Mouse (Mus musculus): ENCODE data around the gene Ulk3.

Ulk3 gene

DNA sequence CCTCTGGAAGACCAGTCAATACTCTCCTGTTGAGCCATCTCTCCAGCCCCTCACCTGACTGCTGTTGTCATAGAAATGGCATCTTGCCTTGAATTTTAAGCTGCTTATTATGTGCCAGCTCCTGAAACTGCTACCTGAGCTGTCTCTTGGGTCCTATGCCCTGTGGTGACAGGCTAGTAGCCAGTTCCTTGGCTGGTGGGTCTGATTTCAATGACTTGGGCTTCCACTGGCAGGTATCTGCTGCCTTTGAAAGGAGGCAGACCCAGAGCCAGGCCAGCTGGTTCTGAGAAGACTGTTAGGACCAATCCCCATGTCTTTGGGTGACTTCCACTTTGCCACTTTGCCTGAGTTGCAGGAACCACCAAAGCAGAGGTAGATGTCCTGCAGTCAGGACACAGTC lies 14.9 kb upstream of the Ulk3 start:
- DNase-seq: no peak

DNA sequence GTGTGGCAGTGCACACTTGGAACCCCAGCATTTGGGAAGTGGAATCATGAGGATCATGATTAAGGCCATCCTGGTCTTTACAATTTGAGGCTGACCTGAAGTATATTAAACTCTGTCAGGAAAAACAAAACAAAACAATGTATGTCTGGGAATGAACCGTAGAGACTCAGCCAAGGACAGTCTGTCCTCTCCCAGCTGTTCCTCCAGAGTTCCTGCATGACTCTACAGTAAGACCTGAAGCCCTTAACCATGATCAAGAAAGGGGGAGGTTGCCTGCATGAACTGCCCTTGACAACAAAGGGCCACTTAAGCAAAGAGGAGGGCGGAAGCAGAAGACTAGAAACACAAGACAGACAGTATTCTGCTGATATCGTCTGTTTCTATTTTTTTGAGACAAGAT lies 13.7 kb upstream of the Ulk3 start:
- no peak for DNase-seq

DNA sequence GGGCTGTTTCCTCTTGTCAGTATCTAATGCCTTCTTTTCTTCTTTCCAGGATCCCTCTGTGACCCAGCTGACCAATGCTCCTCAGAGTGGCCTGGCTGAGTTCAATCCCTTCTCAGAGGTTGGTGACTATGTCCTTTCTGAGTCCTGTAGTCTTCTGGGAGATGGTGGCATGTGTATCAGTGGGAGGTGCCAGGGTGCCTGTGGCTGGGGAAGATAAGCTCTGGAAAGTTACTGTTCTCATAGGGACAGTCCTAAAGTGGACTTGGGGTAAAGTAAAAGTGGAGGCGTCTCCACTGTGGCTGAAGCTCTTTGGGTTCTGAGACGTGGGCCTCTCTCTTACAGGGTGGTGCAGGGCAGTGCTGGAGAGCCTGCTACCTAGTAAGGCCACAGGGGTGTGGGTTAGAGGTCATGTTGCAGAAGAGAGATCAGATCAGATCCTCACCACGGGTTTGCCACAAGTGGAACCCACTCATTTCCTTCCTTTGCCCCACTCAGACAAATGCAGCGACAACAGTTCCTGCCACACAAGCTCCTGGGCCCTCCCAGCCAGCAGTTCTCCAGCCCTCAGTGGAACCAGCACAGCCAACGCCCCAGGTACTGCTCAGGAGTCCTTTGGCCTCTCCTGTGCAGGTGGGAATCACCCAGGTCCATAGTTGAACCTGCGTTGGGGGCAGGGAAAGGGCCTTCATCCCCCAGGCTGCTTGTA lies 12.0 kb upstream of the Ulk3 start:
- DNase-seq: peak; percentile 58

DNA sequence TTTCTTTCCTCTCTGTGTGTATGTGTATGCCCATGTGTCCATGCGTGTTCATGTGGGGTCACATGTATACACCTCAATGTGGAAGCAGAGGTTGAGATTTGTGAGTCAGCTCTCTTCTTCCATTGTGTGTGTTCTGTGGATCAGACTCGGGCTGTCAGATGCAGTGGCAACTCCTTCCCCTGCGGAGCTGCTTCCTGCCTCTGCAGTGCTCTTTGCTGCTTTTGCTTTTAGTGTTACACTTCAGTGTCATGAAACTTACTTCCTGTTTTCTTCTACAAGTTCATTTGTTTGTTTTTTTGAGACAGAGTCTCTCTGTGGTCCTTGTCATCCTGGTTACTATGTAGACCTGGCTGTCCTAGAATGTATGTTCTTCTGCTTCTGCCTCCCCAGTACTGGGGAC lies 4.3 kb upstream of the Ulk3 start:
- no peak for DNase-seq

DNA sequence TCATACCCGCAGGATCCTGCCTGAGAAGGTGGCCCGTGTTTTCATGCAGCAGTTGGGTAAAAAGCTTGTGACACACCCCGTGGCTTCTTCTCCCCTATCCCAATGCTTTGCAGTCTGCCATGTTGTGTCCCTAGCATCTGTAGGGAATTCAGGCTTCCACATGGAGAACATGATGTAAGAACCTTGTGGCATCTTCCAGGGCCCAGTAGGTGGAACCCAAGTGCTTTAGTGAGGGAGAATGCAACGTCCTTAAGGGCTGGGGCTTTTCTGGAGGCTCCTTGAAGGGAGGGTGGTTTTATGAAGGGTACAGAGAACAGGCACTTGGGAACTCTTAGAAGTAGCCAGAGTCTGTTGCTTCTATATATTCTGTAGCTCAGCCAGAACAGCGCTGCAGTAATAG lies 1.5 kb downstream of the Ulk3 start:
- no peak for DNase-seq

DNA sequence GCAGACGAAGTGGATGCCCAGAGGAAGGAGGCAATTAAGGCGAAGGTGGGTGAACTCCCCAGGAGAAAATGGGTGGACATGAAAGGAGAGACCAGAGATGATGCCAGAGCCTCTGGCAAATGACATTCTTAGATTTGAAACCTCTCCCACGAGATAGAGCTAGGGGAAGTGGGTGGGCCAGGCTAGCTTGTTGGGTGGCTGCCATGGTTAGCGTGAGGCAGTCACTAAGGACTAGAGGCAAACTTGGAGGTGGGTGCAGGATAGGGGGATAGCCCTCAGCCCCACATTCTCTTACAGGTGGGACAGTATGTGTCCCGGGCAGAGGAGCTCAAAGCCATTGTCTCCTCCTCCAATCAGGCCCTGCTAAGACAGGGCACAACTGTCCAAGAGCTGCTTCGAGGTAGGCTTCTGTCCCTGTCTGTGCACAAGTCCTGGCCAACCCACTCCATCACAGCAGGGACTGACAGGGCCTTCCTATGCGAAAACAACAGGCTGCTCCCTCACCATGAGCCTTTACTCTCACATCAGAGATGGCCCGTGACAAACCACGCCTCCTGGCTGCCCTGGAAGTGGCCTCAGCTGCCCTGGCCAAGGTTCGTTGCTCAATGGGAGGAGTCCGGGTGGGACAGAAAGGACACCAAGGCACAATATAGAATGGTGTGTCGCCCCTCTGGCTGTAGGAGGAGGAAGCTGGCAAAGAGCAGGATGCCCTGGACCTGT lies 4.4 kb downstream of the Ulk3 start:
- DNase-seq: no peak

DNA sequence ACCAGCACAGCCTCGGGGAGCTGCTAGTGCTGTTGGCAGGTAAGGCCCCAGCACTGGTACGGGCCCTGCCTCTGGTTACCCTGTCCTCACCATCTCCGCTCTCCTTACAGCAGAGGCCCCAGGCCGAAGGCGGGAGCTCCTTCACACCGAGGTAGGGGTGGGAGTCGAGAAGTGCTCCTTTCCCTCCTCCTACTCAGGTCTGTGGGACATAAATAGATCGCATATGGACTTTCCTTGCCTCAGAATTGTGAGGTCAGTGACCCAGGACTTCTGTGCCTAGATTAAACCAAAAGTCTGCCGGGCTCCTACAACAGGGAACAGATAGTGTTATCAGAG lies 4.9 kb downstream of the Ulk3 start:
- no peak for DNase-seq

DNA sequence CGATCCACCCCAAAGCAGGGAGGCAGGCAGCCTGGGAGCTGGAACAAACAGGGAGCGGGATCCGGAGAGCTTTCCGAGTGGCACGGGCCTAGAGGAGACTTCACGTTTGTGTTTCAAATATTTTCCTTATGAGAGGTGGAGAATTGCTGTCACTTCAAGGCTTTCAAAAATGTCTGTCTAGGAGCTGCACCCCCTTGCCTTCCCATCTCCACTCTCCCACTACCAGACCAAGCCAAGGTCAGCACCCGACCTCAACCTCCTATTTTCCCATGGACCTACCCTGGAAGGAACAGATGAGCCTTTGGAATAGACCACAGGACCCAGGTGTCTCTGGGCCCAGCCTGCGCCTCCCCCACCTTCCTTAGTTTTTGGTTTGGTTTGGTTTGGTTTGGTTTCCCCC lies 8.0 kb downstream of the Ulk3 start:
- no peak for DNase-seq

DNA sequence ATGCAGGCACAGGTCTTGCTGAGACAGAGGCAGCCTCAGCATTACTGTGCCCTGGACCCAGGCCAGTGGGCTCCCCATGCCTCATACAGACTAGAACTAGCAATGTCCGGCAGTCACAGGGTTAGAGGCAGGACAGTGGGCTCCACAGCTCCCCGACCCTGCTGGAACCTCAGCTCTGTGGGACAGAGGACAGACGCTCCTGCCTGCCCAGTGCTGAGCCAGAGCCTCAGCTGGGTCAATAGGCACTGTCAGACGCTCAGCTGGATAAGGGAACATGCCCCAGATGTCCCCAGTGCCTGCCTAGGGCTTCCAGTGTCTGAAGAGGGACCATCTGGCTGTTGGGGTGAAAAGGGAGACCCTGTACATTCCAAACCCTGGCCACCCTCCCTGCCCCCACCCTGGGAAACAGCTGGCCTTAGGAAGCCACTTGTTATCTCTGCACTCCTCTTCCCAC lies 8.7 kb downstream of the Ulk3 start:
- no peak for DNase-seq

DNA sequence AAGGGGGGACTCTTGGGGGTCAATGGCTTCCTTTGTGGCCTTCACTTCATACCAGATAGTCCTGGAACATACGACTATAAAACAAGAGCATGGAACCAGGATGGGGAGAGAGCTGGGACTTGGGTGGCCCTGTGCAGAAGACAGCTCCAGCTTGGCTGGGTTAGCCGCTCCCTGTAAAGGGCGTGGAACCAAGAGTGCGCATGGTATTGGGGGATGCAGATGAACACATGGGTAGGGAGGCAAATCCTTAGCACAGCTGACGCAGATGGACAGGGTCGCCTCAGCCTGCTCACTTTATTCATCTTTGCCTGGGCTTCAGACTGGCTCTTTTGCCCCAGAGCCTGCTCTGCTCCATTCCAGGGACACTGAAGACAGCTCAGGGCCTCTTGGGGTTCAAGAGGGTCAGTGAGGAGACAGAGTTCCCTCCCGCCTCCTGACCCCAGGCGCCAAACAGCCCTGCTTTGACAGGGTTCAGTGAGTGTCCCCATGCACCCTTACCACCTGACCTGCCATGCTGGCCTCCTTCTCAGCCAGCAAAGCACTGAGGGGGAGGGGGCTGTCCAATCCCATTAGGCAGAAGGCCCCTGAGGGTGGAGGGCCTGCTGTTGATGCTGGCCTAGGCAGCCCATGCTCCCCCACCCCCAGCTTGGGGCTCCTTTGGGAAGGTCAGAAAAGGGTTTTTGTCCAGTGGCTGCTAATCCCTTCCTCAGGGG lies 9.8 kb downstream of the Ulk3 start:
- no peak for DNase-seq

DNA sequence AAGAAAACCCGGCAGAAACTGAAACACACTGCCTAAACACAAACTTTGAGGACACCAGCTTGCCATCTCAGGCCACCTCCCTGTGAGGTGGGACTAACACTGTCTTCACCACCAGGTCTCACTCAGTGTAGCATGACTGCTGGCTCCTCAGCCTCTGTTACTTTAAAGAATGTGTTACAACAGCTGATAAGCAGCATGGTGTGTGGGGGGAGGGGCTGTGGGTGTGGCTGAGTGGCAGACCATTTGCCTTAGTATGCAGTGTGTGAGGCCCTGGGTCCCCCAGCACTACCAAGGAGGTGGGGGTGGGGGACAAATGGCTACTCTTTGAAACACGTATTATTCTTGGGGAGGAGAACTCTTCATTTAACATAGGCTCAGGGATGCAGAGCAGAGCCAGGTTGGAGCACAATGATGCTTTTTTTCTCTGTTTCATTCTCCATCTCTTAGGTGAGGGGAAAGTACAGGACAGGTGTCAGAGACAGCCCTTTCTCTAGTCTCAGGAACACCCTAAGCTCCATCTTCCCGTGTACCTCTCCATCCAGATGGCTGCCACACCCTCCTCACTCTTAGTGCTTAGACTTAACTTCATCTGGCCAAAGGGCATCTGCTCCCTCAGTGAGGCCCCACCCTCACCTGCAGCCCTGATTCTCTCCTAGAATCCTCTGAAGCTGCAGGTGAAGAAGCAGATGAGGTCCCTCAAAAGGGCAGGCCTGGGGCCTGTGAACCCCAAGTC lies 11.5 kb downstream of the Ulk3 start:
- DNase-seq: peak; percentile 71

DNA sequence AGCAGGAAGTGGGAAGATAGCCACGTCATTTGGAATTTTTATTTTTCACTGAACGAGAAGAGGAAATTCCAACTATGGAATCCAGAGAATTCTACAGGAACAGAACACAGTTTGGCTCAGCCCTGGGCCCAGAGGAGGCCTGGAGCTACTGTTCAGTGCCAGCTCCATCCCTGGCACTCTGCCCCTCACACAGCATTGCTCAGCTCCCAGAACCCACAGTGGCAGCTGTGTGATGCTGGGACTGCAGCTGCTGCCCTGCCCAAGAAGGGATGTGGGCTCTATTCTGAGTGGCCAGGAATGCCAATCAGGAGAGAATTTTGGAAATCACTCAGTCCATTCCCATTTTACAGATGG lies 12.1 kb downstream of the Ulk3 start:
- no peak for DNase-seq

DNA sequence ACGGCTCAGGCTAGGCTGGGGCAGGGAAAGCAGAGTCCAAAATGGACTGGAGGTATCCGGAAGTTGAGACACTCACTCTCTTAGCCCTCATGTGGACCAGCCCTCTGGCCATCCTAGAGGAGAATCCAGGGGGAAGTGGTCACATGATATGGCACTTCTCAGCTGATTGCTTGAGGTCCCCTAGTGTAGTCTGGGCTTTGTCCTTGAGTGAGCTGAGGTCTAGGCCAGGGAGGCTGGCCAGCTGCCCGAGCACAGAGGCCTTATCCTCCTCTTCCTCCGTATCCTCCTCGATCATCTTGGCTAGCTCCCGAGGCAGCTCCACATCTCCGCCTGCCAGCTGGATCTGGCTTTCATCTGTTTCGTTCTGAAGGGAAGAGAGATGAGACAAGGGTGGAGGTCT lies 12.8 kb downstream of the Ulk3 start:
- no peak for DNase-seq

DNA sequence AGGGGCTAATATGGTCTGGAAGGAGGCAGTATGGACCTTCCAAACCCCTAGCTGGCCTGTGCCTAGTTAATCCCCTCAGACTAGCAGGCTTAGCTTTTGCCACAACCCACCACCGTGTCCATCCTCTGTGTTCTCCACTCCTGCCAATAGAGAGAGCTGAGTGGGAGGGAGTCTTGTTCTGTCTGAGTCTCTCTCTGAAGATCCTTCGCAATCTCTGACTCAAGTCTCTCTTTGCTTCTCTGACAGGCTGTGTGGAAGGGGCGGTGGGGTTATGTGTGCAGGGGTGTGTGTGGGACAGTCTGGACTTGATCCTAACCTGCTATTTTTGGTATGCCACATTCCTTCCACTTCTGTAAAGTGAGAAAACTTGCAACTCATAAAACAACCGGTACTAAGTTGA lies 15.6 kb downstream of the Ulk3 start:
- DNase-seq: no peak

DNA sequence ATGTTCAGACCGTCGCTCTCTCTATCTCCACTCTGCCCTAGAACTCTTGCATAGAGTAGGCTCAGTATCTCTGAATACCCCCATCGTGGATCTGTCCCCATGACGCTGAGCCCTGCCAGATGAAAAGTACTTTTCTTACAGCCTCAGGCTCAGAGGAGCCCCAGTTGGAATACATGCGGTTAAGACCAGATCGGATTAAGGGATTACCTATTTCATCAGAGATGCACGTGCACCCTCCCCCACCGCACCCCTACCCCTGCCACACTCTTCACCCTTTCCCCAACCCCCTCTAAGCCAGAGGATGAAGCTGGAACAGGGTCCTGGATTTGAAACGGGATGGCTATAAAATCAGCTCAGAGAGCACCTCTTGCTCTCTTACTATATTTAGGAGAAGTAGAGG lies 16.3 kb downstream of the Ulk3 start:
- no peak for DNase-seq

DNA sequence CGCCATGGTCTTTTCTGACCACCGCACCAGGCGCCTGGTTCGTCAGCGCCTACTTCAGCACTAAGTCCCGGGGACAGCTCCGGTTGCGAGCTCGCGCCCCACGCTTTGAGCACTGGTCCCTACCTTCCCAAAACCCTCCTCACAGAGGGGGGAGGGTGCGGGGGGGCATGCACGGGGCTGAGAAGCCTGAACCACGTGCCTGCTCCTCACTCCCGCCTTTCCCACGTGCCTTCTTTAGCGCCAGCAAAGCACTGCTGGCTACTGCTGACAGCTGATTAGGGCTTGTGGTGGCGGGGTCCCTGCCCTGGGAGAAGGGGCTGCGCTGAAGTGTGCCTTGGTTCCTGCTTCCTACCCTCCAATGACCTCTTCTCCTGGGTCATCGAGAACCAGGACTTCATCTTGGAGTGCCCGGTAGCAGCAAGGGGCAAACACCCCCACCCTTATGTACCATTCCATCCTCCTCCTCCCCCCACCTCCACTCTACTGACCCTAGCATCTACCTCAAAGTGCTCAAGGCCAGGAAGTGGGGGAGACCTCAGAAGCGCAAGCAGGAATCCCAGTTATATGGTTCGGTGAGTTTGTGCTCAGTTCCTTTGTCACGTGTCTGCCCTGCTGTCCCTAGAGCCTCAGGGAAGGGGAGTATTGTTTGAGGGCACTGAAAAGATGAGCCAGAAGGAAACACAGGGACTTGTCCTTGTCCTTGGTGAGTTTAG lies 17.0 kb downstream of the Ulk3 start, which contains the start of gene Cplx3:
TSS of gene Cplx3 (minus strand) at position 143 of the 713 bp plus-strand sequence.
- DNase-seq: peak; percentile 38

DNA sequence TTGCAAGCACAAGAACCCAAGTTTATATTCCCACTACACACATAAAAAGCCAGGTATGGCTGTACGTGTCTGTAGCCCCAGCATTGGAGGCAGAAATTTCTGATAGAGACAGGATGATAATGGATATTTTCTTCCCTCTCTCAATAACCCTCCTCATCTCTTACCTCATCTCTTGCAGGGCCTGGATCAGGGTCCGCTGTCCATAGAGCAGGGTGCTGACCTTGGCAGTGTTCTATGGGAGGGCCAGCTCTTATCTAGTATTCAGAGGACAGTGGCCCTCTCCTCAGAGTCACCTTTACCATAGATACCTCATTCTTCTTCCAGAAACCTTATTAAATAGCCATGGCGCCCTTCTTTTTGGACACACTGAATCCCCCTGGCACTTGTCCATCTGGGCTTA lies 20.6 kb downstream of the Ulk3 start:
- DNase-seq: no peak

DNA sequence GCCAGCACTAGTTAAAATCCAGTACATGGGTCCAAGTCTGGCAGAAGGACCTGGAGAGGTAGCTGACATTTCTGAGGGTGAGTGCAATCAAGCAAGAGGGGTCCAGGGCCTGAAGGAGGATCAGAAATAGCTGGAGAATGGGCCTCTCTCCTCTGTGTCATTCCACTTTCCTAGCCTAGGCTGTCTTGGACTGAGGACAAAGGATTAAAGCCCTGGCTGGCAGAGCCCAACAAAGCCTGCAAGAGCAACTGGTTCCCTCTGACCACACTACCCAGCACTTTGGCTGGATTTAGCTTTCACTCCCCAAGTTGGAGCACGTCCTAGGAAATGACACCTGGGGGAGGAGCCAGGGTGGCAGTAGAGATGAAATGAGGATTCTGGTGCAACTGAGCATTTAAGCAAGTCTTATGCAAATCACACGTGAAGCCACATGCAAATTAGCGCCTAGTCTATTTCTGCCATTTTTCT lies 21.1 kb downstream of the Ulk3 start:
- no peak for DNase-seq

DNA sequence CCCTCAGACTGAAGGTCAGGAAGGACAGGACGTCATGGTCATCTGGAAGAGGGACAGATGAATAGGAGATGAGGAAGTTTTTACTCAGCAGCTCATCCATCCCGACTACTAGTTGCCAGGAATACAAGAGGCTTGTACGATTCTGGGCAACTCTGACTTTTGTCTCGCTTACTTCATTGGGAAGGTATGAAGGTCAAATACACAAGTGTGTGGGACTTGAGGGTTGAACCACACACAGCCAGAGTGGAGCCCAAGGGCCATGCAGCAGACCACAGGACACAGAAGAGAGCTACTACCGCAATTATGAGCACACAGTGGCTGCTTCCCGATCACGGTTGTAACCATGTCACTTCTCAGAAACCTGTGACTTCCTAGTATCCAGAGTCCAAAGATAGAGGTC lies 23.3 kb downstream of the Ulk3 start:
- DNase-seq: no peak

DNA sequence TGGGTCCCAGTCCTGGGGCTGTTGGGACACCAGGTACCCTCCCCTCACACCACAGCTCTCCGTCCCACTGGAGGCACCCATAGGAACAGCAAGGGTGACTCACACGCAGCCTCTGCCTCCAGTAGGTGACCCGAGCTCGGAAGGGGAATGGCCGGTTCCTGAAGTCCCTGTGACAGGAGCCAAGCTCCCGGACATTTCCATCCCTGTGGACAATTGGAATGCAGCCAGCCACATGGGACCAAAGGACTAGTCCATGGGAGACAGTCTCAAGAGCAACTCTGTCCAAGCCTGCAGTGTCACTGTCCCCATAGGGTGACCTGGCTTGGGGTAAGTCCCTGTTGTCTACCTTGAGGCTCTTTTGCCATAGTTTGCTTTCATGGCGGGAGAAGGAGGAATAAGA lies 24.7 kb downstream of the Ulk3 start:
- DNase-seq: no peak

DNA sequence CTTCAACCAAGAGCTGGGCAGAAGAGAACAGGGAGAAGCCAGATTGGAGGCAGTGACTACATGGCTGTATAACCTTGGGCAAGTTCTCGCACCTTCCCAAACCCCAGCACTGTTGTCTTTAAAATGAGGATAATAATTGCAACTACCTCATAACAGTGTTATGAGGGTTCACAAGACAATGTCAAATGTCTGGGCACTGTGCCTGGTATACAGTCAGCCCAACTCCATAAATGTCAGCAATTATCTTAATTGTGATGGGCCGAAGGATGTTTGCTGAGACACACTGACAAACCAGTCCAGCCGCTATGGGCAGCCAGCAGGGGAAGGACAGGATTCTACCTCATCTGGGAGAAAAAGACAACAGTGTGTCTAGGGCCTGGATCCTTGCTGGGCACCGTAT lies 25.5 kb downstream of the Ulk3 start:
- DNase-seq: no peak

DNA sequence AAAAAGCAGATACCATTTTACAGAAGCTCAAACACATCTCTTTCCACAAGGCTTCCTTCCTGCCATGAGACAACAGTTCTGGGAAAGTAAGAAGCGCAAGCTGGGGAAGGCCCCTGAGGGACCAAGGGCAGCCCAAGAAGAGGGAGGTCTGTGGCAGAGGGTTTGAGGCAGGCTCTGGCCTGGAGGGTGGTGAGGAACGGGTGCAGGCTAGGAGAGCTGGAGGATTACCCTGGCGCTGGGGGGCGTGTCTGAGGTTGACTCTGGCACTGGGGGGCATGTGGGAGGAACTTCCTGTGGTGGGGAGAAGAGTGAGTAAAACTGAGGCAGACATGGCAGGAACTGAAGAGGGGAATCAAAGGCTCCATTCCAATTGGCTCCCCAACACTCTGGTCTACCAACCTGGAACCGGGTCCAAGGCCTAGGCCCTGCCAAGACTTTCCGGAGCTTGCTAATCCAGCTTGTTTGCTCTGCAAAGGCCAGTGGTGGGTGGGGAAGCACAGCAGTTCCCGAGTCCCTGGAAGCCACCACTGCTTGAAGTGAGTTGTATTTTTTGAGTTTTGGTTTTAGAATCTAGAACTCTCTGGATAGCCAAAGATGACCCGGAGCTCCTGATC lies 28.4 kb downstream of the Ulk3 start:
- no peak for DNase-seq

Data from liver (tissue).